Mouse (Mus musculus): Measurements from ENCODE around the gene Ccl5.

DNA sequence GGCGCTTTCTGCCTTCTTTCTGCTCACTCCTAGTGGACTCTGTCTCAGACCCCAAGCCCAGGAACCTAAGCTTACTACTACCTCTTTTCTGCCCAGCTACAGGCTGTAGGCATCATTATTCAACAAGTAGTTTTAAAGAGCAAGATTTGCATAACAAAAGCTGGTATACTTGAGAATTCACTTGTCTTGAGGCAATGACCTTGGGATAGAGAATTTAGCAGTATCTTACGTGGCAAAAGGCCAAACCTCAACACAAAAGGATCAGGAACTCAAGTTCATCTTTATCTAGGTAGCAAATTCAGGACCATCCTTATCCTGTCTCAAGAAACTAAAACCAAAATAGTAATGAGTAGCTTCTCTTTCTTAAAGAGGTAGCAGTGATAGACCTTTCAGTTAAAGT is 34.7 kb downstream of the Ccl5 start:
- no peak for TF ChIP-seq CTCF (IDR thresholded peaks at IDR 0.05; ENCODE audit: extremely low read depth, insufficient read length, insufficient replicate concordance, low read depth, low read length)
- TF ChIP-seq POLR2A (IDR thresholded peaks at IDR 0.05; ENCODE audit: low read depth, low read length): no peak
